Mouse (Mus musculus): ENCODE results near the gene Taf5l.
A peak's percentile ranks its signal among the peaks of the same experiment; 100 is the strongest.
"Not testable (repeated sequence)": the region's sequence is repeated elsewhere in the genome, so short reads cannot be mapped to it uniquely, and the experiment has no call there.

Taf5l gene

DNA sequence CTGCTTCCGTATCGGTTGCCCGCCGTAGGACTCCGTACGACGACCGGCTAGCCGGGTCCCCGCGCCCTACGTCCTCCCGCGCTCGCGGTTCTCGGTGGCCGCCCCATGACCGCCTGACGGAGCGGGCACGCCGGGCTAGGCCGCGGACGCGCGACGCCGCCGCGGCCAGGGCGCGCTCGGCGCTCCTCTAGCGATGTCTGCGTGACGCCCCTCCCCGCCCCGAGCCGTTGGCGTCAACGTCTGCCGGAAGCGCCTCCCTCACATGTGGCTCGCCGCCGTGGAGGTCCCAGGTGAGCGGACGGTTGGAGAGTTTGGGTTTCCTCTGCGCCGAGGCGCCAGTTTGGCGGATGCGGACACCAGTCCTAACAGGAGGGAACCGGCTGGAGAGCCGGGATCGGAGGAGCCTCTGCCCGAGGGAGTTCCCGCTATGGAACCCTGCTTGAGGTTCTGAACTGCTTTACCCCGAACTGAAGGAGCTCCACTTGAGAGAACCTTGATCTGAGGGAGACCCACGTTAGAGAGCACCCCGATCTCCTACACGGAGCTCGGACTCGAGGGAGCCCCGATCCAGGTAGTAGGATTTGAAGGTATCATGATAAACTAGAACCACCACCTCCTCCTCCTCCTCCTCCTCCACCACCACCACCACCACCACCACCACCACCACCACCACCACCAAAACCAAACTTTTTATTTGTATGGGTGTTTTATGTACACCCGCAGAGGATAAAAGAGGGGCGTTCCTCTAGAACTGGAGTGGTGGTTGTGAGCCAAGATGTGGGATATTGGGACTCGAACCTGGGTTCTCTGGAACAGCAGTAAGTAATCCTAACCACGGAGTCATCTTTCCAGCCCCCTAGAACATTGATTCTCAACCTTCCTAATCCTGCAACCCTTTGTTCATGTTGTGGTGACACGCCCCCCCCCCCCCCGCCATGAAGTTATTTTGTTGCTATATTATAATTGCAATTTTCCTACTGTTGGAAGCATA, at the start of gene Taf5l, which contains the start of gene Urb2:
Gene Taf5l (minus strand): TSS at position 161 of the 991 bp plus-strand sequence.
Gene Urb2 (plus strand): TSS at position 272 of the 991 bp plus-strand sequence.
- peak; percentile 81 for DNase-seq (ENCODE audit: low read depth)

DNA sequence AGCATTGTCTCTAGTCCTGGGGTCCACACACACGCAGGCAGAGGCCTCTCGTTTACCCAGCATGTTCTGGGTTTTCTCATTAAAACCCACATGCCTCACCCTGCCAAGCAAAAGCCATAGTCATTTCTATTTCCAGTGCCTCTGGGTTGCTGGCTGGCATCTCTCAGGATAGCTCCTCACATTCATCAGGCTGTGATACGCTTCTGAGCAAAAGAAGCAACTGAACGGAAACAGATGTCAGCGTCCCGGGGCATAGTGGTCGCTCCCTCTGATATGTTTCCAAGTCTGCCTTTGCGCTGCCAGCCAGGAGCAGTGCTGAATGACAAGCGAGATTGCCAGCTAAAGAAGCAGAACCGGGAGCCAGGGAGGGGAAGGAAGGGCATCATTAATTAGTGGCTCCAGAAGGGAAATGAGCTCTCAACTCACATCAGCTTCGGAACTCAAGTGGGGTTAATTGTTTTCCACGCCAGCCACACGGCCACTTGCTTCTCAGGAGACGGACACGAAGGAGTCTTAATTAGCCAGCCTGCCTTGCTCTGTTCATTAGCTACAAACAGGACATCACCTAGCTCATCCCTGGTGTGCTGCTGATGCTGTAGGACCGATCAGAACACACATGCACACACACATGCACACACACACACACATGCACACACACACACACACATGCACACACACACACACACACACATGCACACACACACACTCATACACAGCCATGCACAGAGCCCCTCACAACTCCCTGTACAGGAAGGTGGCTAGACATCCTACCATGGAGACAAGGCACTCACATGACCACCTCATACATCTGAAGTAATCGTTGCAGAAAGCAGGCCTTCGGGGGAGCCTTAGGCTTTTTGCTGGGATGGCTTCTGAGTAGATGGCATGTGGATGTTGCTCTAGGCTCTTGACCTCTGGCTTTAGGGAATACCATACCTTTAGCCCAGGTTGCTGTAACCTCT, 49.4 kb upstream of the Taf5l start:
- no peak for DNase-seq (ENCODE audit: low read depth)

- DNase-seq (ENCODE audit: low read depth): no peak
These were observed 46.0 kb upstream of the Taf5l start for GRCm38 (mm10) chr8:124067059-124067750.

- no peak for DNase-seq (ENCODE audit: low read depth)
These were observed 45.3 kb upstream of the Taf5l start for GRCm38 (mm10) chr8:124066325-124067058.

- no peak for DNase-seq (ENCODE audit: low read depth)
These were observed 35.8 kb upstream of the Taf5l start for GRCm38 (mm10) chr8:124056832-124057655.

- DNase-seq (ENCODE audit: low read depth): no peak
These were observed 31.4 kb upstream of the Taf5l start for GRCm38 (mm10) chr8:124052568-124052967.

DNA sequence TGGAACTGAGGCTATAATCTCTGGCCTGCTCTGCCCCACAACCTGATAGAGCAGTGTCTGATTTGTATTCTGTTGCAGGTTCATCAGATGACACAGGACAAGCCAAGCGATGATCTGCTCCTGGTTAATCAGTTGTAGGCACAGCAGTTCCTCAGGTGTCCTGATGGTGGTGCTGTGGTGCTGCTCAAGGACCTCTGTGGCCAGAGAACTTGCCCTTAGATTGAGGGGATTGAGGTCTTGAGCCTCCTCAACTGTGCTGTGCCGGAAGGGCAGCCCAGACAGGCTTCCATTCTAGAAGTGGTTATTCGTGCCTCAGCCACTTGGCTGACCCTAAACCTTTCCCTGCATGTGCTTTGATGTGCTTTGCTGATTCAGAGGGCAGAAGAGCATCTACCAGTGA, 30.9 kb upstream of the Taf5l start:
- peak; percentile 14 for DNase-seq (ENCODE audit: low read depth)

- DNase-seq (ENCODE audit: low read depth): no peak
These were observed 24.7 kb upstream of the Taf5l start for GRCm38 (mm10) chr8:124045856-124046255.

DNA sequence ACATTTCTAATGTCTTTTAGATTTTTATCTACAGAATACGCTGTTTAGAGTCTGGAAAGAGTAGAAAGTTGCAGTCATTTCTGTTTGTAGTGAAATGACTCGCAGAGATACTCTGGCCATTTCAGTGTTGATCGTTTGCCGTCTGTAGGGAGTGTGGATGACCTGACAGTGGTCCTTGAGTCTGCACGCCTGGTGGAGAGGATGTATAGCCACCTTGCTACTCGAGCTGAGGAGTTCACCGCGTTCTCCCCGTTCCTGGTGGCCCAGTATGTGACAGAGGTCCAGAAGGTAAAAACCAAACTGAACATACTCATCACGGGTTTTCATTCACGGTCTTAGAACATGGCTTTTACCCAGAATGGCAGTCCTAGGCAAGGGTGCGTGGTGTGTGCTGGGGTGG, 23.7 kb upstream of the Taf5l start:
- DNase-seq (ENCODE audit: low read depth): no peak

DNA sequence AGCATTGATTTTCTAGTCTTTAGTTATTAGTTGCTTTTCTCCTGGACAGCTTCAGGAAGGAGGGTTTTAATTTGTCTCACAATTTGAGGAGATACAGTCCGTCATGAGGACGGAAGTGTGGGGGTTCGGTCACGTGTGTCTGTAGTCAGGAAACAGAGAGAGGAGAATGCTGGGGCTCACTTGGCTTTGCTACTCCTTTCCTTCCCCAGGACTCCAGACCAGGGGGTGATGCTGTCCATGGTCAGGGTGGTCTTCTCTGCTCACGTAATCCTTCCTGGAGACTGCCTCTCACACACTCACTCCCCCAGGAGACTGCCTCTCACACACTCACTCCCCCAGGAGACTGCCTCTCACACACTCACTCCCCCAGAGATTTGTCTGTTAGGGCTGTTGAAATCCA, 23.2 kb upstream of the Taf5l start:
- DNase-seq (ENCODE audit: low read depth): no peak

GRCm38 (mm10) chr8:124042201-124042600, 21.0 kb upstream of the Taf5l start:
- DNase-seq (ENCODE audit: low read depth): no peak

DNA sequence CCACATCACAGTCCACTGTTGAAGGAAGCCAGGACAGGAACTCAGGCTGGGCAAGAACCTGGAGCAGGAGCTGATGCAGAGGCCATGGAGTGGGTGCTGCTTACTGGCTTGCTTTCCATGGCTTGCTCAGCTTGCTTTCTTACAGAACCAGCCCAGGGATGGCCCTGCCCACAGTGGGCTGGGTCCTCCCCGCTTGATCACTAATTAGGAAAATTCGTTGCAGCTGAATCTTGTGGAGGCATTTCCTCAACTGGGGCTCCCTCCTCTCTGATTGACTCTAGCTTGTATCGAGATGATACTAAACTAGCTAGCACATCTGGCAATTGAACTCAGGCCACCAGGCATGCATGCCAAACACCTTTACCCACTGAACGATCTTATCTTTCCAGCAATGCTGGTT, 18.2 kb upstream of the Taf5l start:
- no peak for DNase-seq (ENCODE audit: low read depth)

GRCm38 (mm10) chr8:124038121-124038520, 16.9 kb upstream of the Taf5l start:
- no peak for DNase-seq (ENCODE audit: low read depth)

GRCm38 (mm10) chr8:124033400-124033799, 12.2 kb upstream of the Taf5l start:
- DNase-seq (ENCODE audit: low read depth): no peak

DNA sequence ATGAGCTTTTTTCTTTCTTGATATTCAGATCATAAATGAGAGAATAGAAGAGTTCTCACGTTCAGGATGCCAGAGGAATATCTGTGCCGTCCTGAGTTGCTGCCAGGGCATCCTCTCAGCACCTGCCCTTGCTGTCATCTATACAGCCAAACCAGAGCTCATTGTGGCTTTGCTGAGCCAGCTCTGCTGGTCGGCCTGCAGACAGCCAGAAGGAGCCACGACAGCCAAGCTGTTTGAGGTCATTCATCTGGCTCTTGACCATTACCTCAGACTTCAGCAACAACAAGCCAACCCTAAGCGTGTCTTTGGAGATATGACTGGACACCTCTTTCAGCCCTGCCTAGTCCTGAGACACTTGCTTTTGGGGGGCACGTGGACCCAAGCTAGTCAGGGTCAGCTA, 6.6 kb upstream of the Taf5l start:
- DNase-seq (ENCODE audit: low read depth): no peak

DNA sequence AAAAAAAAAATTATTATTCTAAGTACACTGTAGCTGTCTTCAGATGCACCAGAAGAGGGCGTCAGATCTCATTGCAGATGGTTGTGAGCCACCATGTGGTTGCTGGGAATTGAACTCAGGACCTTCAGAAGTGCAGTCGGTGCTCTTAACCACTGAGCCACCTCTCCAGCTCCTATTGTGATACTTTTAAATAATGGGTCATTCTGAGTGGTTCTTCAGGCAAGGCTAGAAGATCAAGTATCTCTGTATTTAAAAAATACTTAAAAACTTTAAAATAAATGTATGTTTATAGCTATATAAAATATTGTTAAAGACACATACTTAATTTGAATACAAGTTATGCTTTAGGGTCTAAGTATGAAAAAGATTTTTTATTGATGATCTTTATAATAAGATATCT, 5.1 kb upstream of the Taf5l start:
- not testable (repeated sequence) for DNase-seq (ENCODE audit: low read depth)

DNA sequence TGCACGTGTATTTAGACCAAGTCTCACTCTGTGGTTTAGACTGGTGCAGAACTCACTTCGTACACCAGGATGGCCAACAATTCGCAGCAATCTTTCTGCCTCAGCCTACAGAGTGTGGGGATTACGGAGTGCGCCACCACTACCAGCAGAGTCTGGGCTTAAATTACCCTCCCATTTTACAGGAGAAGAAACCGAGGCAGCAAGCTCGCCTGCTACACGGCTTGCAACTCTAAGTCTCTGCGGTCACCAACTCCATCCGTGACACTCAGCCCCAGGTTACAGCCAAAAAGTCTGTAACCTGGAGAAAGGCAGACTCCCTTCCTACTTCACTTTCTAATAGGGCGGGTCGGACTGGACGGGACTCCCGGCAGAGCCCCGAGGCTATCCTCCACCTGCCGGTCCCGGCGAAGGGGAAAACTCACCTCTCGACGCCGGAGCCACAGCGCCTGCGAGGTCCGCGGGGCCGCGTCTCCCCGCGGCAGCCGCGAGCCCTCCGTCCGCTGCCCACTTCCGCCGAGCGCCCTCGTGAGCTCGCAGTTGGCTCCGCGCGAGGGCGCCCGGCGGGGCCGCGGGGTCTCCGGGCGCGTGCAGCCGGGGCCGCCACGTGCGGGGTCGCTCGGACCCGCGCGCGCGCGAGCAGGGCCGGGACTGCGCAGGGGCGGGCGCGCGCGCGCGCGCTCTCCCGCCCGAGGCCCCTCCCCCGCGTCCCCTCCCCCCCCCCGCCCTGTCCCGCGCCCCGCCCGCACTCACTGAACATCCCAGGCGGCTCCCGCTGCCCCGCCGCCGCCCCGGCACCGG, 559 bp downstream of the Taf5l start:
- DNase-seq (ENCODE audit: low read depth): no peak

GRCm38 (mm10) chr8:124019782-124020181, 1.4 kb downstream of the Taf5l start:
- DNase-seq (ENCODE audit: low read depth): peak; percentile 62

DNA sequence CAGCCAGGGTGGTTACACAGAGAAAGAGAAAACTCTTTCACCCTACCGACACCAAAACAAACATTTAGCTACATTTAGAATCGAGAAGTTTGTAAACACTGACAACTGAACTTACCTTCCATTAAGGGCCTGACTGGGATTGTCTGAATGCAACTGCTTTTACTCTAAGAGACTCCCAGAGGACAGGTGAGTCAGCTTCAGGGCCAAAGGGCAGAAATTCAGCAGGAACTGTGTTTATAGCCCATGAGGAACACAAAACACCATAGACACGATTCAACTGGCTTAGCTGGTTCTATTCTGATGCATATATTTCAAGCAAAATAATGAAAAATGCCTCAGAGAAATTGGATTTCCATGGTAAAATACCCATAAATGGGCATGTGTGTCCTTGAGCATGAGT, 6.4 kb downstream of the Taf5l start:
- no peak for DNase-seq (ENCODE audit: low read depth)
